Mouse (Mus musculus) MEL-GATA-1-ER (cell line): Measurements from ENCODE around the gene Pnkd.
A peak's percentile ranks its signal among the peaks of the same experiment; 100 is the strongest.
"Not testable (repeated sequence)": the region's sequence is repeated elsewhere in the genome, so short reads cannot be mapped to it uniquely, and the experiment has no call there.

Source experiments
- DNase-seq: peaks from one replicate; pipeline ENCODE4 v3.0.0-alpha.2; 2012; ENCODE audit warnings: low read depth; ENCODE audit errors: extremely low read depth

Gene Pnkd

GRCm38 (mm10) chr1:74278538-74278937 is 6.2 kb upstream of the Pnkd start, which contains the start of gene Gpbar1:
Gene Gpbar1 (plus strand): TSS chr1:74278550.
- DNase-seq = no peak

- no peak for DNase-seq
Observed at GRCm38 (mm10) chr1:74278988-74279387, 5.7 kb upstream of the Pnkd start.

- no peak for DNase-seq
Observed at GRCm38 (mm10) chr1:74280591-74281325, 4.0 kb upstream of the Pnkd start.

GRCm38 (mm10) chr1:74281372-74281771 is 3.4 kb upstream of the Pnkd start:
- no peak for DNase-seq

- no peak for DNase-seq
Observed at GRCm38 (mm10) chr1:74281886-74282285, 2.8 kb upstream of the Pnkd start.

GRCm38 (mm10) chr1:74282896-74283625 is 1.7 kb upstream of the Pnkd start:
- DNase-seq = no peak

GRCm38 (mm10) chr1:74283686-74284463 is 855 bp upstream of the Pnkd start:
- peak; percentile 45 for DNase-seq

GRCm38 (mm10) chr1:74285212-74286010 is 681 bp downstream of the Pnkd start:
- DNase-seq = no peak

- DNase-seq = not testable (repeated sequence)
Observed at GRCm38 (mm10) chr1:74286869-74287607, 2.3 kb downstream of the Pnkd start.

- no peak for DNase-seq
Observed at GRCm38 (mm10) chr1:74288327-74288726, 3.6 kb downstream of the Pnkd start.

- no peak for DNase-seq
Observed at GRCm38 (mm10) chr1:74289248-74289647, 4.5 kb downstream of the Pnkd start.

- DNase-seq = no peak
Observed at GRCm38 (mm10) chr1:74289740-74290139, 5.0 kb downstream of the Pnkd start.

- DNase-seq = no peak
Observed at GRCm38 (mm10) chr1:74290141-74290540, 5.4 kb downstream of the Pnkd start.

- no peak for DNase-seq
Observed at GRCm38 (mm10) chr1:74292331-74293020, 7.7 kb downstream of the Pnkd start.

GRCm38 (mm10) chr1:74293306-74293960 is 8.7 kb downstream of the Pnkd start:
- DNase-seq = no peak

- DNase-seq = no peak
Observed at GRCm38 (mm10) chr1:74294090-74294643, 9.4 kb downstream of the Pnkd start.

- no peak for DNase-seq
Observed at GRCm38 (mm10) chr1:74294733-74295455, 10.2 kb downstream of the Pnkd start.

GRCm38 (mm10) chr1:74295456-74296171 is 10.9 kb downstream of the Pnkd start:
- DNase-seq = peak; percentile 61
